Mouse (Mus musculus) forebrain, postnatal 0 days (tissue): ENCODE measurements at regions not wholly inside any gene's neighbourhood (a gene's known extent, or its start where the extent isn't known, plus 50 kb on each side); places are given as distances from the start of the nearest gene placed in this dataset.

ENCODE experiments used
- ATAC-seq: fragments of 200-750 bp; cut with Nextera tagmentation; 2 replicates; pipeline ENCODE4 v1.8.0; 2017; ENCODE audit warnings: mild to moderate bottlenecking, moderate library complexity
- DNase-seq: peaks from one replicate; pipeline ENCODE4 v3.0.0-alpha.2; 2015
- H3K27ac ChIP-seq: fragments of 300-500 bp; sonication (generic); 2 replicates; pipeline ENCODE4 v1.5.1; 2014; ENCODE audit warnings: low read depth, mild to moderate bottlenecking, antibody characterized with exemption, low read length, moderate library complexity, mixed read lengths
- H3K27me3 ChIP-seq: fragments of 300-500 bp; sonication (generic); 2 replicates; pipeline ENCODE4 v1.6.1; 2014; ENCODE audit warnings: mild to moderate bottlenecking, low read length, mixed read lengths; ENCODE audit not compliant: insufficient read depth
- H3K36me3 ChIP-seq: fragments of 300-500 bp; sonication (generic); 2 replicates; pipeline ENCODE4 v1.6.1; 2014; ENCODE audit warnings: mild to moderate bottlenecking, moderate library complexity; ENCODE audit not compliant: insufficient read depth
- H3K4me1 ChIP-seq: fragments of 300-500 bp; sonication (generic); 2 replicates; pipeline ENCODE4 v1.6.1; 2014; ENCODE audit warnings: antibody characterized with exemption; ENCODE audit not compliant: insufficient read depth
- H3K4me2 ChIP-seq: fragments of 300-500 bp; sonication (generic); 2 replicates; pipeline ENCODE4 v1.6.1; 2014; ENCODE audit warnings: low read depth, mild to moderate bottlenecking, moderate library complexity
- H3K4me3 ChIP-seq: fragments of 300-500 bp; sonication (generic); 2 replicates; pipeline ENCODE4 v1.5.1; 2014; ENCODE audit warnings: low read depth, low read length, mixed read lengths
- H3K9ac ChIP-seq: fragments of 300-500 bp; sonication (generic); 2 replicates; pipeline ENCODE4 v1.6.1; 2014; ENCODE audit warnings: mild to moderate bottlenecking
- H3K9me3 ChIP-seq: fragments of 300-500 bp; sonication (generic); 2 replicates; pipeline ENCODE4 v1.6.1; 2016; ENCODE audit warnings: low read length
- CTCF ChIP-seq: sonication (generic); IDR thresholded peaks from 2 replicates; pipeline ENCODE4 v1.5.1; 2016; ENCODE audit warnings: antibody characterized with exemption, control low read depth, low read depth
- WGBS: fragments of 180-500 bp; shearing (Covaris S2); extraction: QIAGEN DNeasy Blood & Tissue Kit; methylation state at CpG from one replicate; pipeline ENCODE4 v1.1.7; 2014; 5-methylcytosine and 5-hydroxymethylcytosine counted together

DNA sequence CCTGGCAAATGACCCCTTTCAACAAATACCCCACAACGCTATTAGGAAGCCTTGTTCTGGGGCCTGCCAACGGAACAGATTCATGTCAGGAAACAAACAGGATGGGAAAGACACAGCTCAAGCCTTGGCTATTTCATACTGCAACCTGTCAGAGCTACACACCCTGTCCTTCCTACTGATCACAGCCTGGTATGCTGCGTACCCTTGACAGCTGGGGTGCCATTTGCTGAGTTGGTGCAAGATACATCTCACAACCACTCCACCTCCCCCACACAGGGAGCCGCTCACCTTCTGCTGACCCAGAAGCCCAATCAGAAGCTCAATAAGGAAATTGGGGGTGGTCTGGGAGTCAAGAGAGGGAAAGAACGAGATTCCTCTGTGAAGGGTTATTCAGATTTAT, 350.7 kb upstream of the Gm10131 start:
- H3K27me3 ChIP-seq: no peaks in the 10 kb centered on the region
- H3K4me1 ChIP-seq: no peaks in the 10 kb centered on the region
- no peak for TF ChIP-seq CTCF
- H3K4me3 ChIP-seq: no peak overlapping the region
- H3K27ac ChIP-seq: no peak overlapping the region
- no peak overlapping the region for H3K4me2 ChIP-seq
- 0 out of 2 replicates have a peak, but pooled peaks have one; percentile 29 for ATAC-seq
- 77% methylated on average over 5 of the region's 5 CpGs for WGBS
- no peak overlapping the region for H3K9ac ChIP-seq
- no peaks in the 10 kb centered on the region for H3K36me3 ChIP-seq
- DNase-seq: no peak
- H3K9me3 ChIP-seq: no peaks in the 10 kb centered on the region

- no peaks in the 10 kb centered on the region for H3K9me3 ChIP-seq
- no peak for DNase-seq
- no peaks in the 10 kb centered on the region for H3K4me1 ChIP-seq
- H3K9ac ChIP-seq: no peak overlapping the region
- no peak for ATAC-seq
- no peak overlapping the region for H3K4me3 ChIP-seq
- WGBS: 83% methylated on average over 8 of the region's 8 CpGs
- H3K27me3 ChIP-seq: no peaks in the 10 kb centered on the region
- no peak overlapping the region for H3K4me2 ChIP-seq
- H3K36me3 ChIP-seq: no peaks in the 10 kb centered on the region
- H3K27ac ChIP-seq: no peak overlapping the region
- no peak for TF ChIP-seq CTCF
Observed at GRCm38 (mm10) chr8:34458300-34458699, 346.8 kb upstream of the Gm10131 start.

- H3K27ac ChIP-seq: no peak overlapping the region
- H3K4me3 ChIP-seq: no peak overlapping the region
- no peaks in the 10 kb centered on the region for H3K27me3 ChIP-seq
- H3K9ac ChIP-seq: no peak overlapping the region
- no peaks in the 10 kb centered on the region for H3K9me3 ChIP-seq
- no peak for TF ChIP-seq CTCF
- no peak for ATAC-seq
- DNase-seq: no peak
- H3K36me3 ChIP-seq: no peaks in the 10 kb centered on the region
- H3K4me2 ChIP-seq: no peak overlapping the region
- no peaks in the 10 kb centered on the region for H3K4me1 ChIP-seq
- 70% methylated on average over 3 of the region's 3 CpGs for WGBS
Observed at GRCm38 (mm10) chr8:34456543-34456942, 345.0 kb upstream of the Gm10131 start.

- Histone ChIP-seq H3K36me3 (no peaks in the 10 kb centered on the region), H3K9ac (no peak overlapping the region), H3K9me3 (no peaks in the 10 kb centered on the region), H3K4me2 (no peak overlapping the region), H3K27me3 (no peaks in the 10 kb centered on the region), H3K27ac (no peak overlapping the region), H3K4me3 (no peak overlapping the region), H3K4me1 (no peaks in the 10 kb centered on the region)
- TF ChIP-seq CTCF: no peak
- 93% methylated on average over 14 of the region's 14 CpGs for WGBS
- DNase-seq (no peak), ATAC-seq (no peak)
Observed at GRCm38 (mm10) chr8:34455376-34455775, 343.8 kb upstream of the Gm10131 start.

DNA sequence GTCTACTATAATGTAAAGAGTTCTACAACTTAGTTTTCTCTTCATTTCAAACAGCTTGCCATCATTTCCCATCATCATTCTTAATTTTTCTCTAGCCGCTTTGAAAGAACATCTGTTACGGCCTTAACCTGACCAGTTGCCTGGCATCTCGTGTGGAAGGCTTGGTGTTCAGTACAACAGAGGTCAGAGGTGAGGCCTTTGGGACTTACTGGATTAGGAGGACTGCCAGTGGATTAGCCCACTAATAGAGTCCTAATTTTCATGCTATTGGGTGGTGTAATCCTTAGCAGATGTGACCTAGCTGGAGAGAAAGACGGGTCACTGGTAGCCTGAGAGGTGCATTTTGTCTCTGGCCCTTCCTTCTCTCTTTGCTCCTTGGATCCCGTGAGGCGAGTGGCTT, 341.3 kb upstream of the Gm10131 start:
- Histone ChIP-seq H3K27ac (no peak overlapping the region), H3K4me1 (peaks cover 4% of the 10 kb centered on the region; the same call in 1 of the 2 replicates), H3K9me3 (no peaks in the 10 kb centered on the region), H3K36me3 (no peaks in the 10 kb centered on the region), H3K9ac (no peak overlapping the region), H3K4me3 (no peak overlapping the region), H3K4me2 (no peak overlapping the region), H3K27me3 (no peaks in the 10 kb centered on the region)
- 90% methylated on average over 6 of the region's 6 CpGs for WGBS
- DNase-seq (no peak), ATAC-seq (no peak)
- no peak for TF ChIP-seq CTCF

GRCm38 (mm10) chr8:34451211-34452000, 339.9 kb upstream of the Gm10131 start:
- H3K9ac ChIP-seq: no peak overlapping the region
- peak; percentile 30; the same call in 1 of the 2 replicates for ATAC-seq
- DNase-seq: no peak
- 18% methylated on average over 6 of the region's 6 CpGs for WGBS
- no peaks in the 10 kb centered on the region for H3K27me3 ChIP-seq
- H3K4me1 ChIP-seq: peaks cover 6% of the 10 kb centered on the region; the same call in 1 of the 2 replicates
- H3K27ac ChIP-seq: no peak overlapping the region
- no peak overlapping the region for H3K4me3 ChIP-seq
- H3K4me2 ChIP-seq: no peak overlapping the region
- no peak for TF ChIP-seq CTCF
- H3K9me3 ChIP-seq: no peaks in the 10 kb centered on the region
- no peaks in the 10 kb centered on the region for H3K36me3 ChIP-seq

GRCm38 (mm10) chr8:34449391-34450044, 338.0 kb upstream of the Gm10131 start:
- no peak overlapping the region for H3K4me3 ChIP-seq
- ATAC-seq: no peak
- peaks cover 6% of the 10 kb centered on the region; the same call in 1 of the 2 replicates for H3K4me1 ChIP-seq
- no peak overlapping the region for H3K9ac ChIP-seq
- TF ChIP-seq CTCF: no peak
- no peaks in the 10 kb centered on the region for H3K36me3 ChIP-seq
- no peak overlapping the region for H3K27ac ChIP-seq
- H3K9me3 ChIP-seq: no peaks in the 10 kb centered on the region
- 86% methylated on average over 11 of the region's 11 CpGs for WGBS
- no peak for DNase-seq
- no peaks in the 10 kb centered on the region for H3K27me3 ChIP-seq
- no peak overlapping the region for H3K4me2 ChIP-seq
